Mouse (Mus musculus) bone marrow macrophage, adult 2 months (primary cell): ENCODE data around the gene Mafk.

Experiments used
- CTCF ChIP-seq: IDR thresholded peaks from 2 replicates; pipeline ENCODE4 v1.5.1; 2012; ENCODE audit warnings: low read depth, mild to moderate bottlenecking, low read length, moderate library complexity
- POLR2A ChIP-seq: IDR thresholded peaks from 2 replicates; pipeline ENCODE4 v1.6.1; 2012; ENCODE audit warnings: mild to moderate bottlenecking, low read depth, low read length, borderline replicate concordance

- no peak for TF ChIP-seq CTCF
- 0 out of 2 replicates have a peak, but pooled peaks have one; percentile 25 for TF ChIP-seq POLR2A
These were observed at the start of gene Mafk for GRCm38 (mm10) chr5:139791227-139792158.
